Comparison of ENCODE assay signal across 18 mouse cellular contexts in the genomic region with DNA sequence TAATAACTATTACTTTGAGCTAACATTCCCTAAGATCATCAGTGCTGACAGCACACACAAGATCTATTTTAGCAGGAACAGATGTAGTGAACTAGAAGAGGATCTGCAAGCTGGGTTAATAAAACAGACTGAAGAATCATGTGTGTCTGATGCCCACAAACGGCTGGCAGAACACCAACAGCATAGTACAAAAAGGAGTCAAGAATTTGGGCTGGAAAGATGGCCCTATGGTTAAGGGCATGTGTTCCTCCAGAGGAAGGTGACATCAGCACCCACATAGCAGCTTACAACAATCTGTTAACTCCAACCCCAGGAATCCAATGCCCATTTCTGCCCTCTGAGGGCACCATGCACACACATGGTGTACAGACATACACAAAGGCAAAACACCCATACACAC. TPM values are rescaled to one million over a fixed set of nuclear protein-coding genes. Genes with fewer than 3 reads are reported as not detected.
A peak's percentile ranks its signal among the peaks of the same experiment; 100 is the strongest.
DNase-seq lines count a peak whose midpoint lies in the region; TF ChIP-seq lines count a peak whose summit lies in the region.
"Had no signal": no experiment of that assay in that cellular context is flagged by ENCODE, and none has a peak within 500 bp of the region (broad histone marks: within the 10 kb centered on the region; RNA-seq: fewer than 3 reads in every experiment).

No protein-coding gene starts in this region.

- H3K4me3 ChIP-seq in gastrocnemius, adult 2 months, result 0 out of 2 replicates have a peak overlapping the region, but pooled peaks have one; percentile 11
- H3K4me3 ChIP-seq: forebrain, embryonic 12.5 days; heart, embryonic 12.5 days; midbrain, embryonic 12.5 days had no signal

- TF ChIP-seq CTCF in gastrocnemius, adult 2 months (IDR thresholded peaks at IDR 0.05), result no peak

- intact Hi-C loops in gastrocnemius, adult 2 months (cut with DNase I), result no loop called here
- intact Hi-C loops in gastrocnemius, postnatal 36 days (cut with DNase I), result no loop called here

- DNase-seq in gastrocnemius, adult 2 months, result peak; percentile 38
- no peak for DNase-seq in gastrocnemius, postnatal 36 days
- DNase-seq in right cerebral cortex, adult 2 months (ENCODE audit: low spot score in 2 of 2), result peak; percentile 51 to 66
- no peak for DNase-seq in right cerebral cortex, postnatal 4 days
- peak; percentile 50 to 53 for DNase-seq in layer of hippocampus, postnatal 36 days
- DNase-seq in spleen, postnatal 4 days (ENCODE audit: low spot score in 2 of 2), result no peak
- DNase-seq in cerebellum, adult 9-10 months, result no peak
- no peak for DNase-seq in liver
- DNase-seq: cerebellum, postnatal 14 days; embryo, embryonic 11 days; kidney, adult 11 months; kidney, postnatal 10 days; lung, adult 2 months had no signal

- H3K27ac ChIP-seq in gastrocnemius, adult 2 months, result peak overlapping the region; percentile 79
- H3K27ac ChIP-seq: forebrain, embryonic 12.5 days; hindbrain, postnatal 0 days; macrophage; midbrain, embryonic 12.5 days had no signal

RNA-seq across cellular contexts. Expression of gene Noc3l, which starts 20.7 kb away (rescaled TPM):
- total RNA-seq in gastrocnemius, adult 2 months (2021), result 1 to 10 TPM; 6.8 to 7.0 TPM
- total RNA-seq in gastrocnemius, postnatal 36 days (2021), result 1 to 10 TPM; 5.0 to 6.0 TPM
- total RNA-seq in layer of hippocampus, postnatal 36 days (2021), result 10 to 100 TPM; 14.2 to 15.4 TPM

RNA-seq across cellular contexts. Expression of gene Tbc1d12, which starts 38.1 kb away (rescaled TPM):
- total RNA-seq in gastrocnemius, adult 2 months (2021), result 1 to 10 TPM; 3.4 to 4.0 TPM
- 1 to 10 TPM; 2.4 to 3.4 TPM for total RNA-seq in gastrocnemius, postnatal 36 days (2021)
- total RNA-seq in layer of hippocampus, postnatal 36 days (2021), result 10 to 100 TPM; 11.9 to 13.3 TPM

Comparison
In these comparisons a context has a peak if more than half of its experiments do, and no peak if none do; other contexts are left out.
1. DNase-seq: peak in gastrocnemius, adult 2 months (single experiment), right cerebral cortex, adult 2 months (2 of 2) and layer of hippocampus, postnatal 36 days (2 of 2); none in gastrocnemius, postnatal 36 days (0 of 2), right cerebral cortex, postnatal 4 days (single experiment), spleen, postnatal 4 days (0 of 2), cerebellum, adult 9-10 months (single experiment) and liver (single experiment).